Mouse (Mus musculus): ENCODE measurements around the gene Sowaha. TPM values are rescaled to one million over a fixed set of nuclear protein-coding genes. Genes with fewer than 3 reads are reported as not detected.

Sowaha gene
- polyA plus RNA-seq, 1 experiment from 2014 or later = 0.27 TPM

DNA sequence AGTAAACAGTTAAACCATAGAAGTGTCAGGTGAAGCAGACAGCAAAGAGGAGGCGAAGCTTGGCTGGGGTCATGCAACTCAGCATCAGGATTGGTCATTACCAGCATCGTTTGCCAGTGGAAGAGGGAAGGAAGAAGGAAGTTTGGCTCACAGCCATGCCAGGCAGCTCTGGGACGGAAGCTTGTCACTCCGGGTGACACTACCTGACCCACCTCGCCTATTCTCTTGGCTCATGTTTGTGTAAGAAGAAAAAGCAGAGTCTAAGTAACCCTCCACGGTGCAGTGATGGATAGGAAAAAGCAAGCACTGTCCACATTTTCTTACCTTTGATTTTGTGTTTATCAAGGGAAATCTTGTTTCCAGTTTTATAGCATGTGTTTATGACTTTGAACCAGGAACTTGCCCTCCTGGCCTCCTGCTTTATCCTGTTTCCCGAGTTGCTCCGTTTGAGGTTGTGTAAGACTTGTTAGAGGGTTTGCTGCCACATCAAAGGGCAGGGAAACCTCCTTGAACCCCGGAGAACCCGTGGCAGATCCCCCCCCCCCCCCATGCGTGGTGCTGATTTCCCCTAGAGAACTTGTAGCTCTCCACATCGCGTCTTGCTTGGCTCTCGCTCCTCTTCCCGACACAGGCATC lies 29.9 kb downstream of the Sowaha start:
- 32% methylated on average over 15 of the region's 15 CpGs for whole genome bisulfite sequencing
- H3K4me3 ChIP-seq = no peak overlapping the region

DNA sequence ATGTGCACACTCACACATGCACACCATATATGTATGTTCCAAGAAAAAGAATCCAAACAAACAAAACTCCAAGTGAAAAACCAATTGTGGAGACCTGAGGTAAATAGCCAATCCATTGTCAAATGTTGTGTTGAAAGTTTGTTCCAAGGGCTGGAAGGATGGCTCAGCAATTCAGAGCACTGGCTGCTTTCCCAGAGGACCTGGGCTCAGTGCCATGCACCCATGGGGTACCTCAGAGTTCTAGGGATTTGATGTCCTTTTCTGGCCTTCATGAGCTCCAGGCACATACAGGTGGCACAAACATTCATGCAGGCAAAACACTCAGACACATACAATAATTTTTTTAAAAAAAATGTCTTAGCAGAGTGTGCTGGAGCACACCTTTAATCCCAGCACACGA lies 31.5 kb downstream of the Sowaha start:
- Histone ChIP-seq H3K27ac (replicated peaks) (no peak overlapping the region), H3K36me3 (no peaks in the 10 kb centered on the region)
- 74% methylated on average over 1 of the region's 1 CpGs for WGBS

More for the DNA sequence above, 29.9 kb downstream of the Sowaha start:
- H3K4me2 ChIP-seq = no peak overlapping the region
- H3K36me3 ChIP-seq = no peaks in the 10 kb centered on the region
- H3K9me3 ChIP-seq = no peaks in the 10 kb centered on the region
- no peak overlapping the region for H3K9ac ChIP-seq
- no peak overlapping the region for H3K27ac ChIP-seq (replicated peaks)
- no peak for ATAC-seq (ENCODE audit: extremely low read depth, insufficient number of reproducible peaks, low FRiP score, low TSS enrichment)
- peaks cover 5% of the 10 kb centered on the region; the same call in 1 of the 2 replicates for H3K27me3 ChIP-seq (replicated peaks)
- H3K4me1 ChIP-seq = peaks cover 23% of the 10 kb centered on the region

GRCm38 (mm10) chr11:53447996-53448395 lies 32.1 kb downstream of the Sowaha start:
- no peak overlapping the region for H3K9ac ChIP-seq
- H3K27ac ChIP-seq (replicated peaks) = no peak overlapping the region
- no peak overlapping the region for H3K4me2 ChIP-seq
- peaks cover 23% of the 10 kb centered on the region for H3K4me1 ChIP-seq
- 87% methylated on average over 8 of the region's 8 CpGs for WGBS
- no peak overlapping the region for H3K4me3 ChIP-seq
- no peaks in the 10 kb centered on the region for H3K36me3 ChIP-seq
- H3K27me3 ChIP-seq (replicated peaks) = peaks cover 5% of the 10 kb centered on the region; the same call in 1 of the 2 replicates
- no peaks in the 10 kb centered on the region for H3K9me3 ChIP-seq
- ATAC-seq (ENCODE audit: extremely low read depth, insufficient number of reproducible peaks, low FRiP score, low TSS enrichment) = no peak

More for the DNA sequence above, 31.5 kb downstream of the Sowaha start:
- no peak overlapping the region for H3K9ac ChIP-seq
- H3K4me2 ChIP-seq = no peak overlapping the region
- H3K4me3 ChIP-seq = no peak overlapping the region
- ATAC-seq (ENCODE audit: extremely low read depth, insufficient number of reproducible peaks, low FRiP score, low TSS enrichment) = no peak
- peaks cover 5% of the 10 kb centered on the region; the same call in 1 of the 2 replicates for H3K27me3 ChIP-seq (replicated peaks)
- no peaks in the 10 kb centered on the region for H3K9me3 ChIP-seq
- peaks cover 23% of the 10 kb centered on the region for H3K4me1 ChIP-seq

DNA sequence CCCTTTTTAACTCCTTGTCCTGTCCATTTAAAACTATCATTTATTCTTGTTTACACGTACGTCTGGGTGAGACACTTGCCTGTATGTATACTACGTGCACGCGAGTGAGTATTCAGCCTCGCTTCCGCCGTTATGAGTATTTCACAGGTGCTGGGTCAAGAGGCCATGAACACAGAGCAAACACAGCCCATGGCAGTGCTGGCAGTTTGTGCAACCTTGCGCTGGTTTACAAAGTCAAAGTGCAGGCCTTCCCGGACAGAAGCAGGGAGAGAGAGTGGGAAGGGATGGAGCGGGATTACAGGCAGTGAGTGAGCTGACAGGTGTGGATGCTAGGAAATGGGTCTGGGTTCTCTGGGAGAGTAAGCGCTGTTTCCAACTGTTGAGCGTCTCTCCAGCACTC lies 33.9 kb downstream of the Sowaha start:
- Histone ChIP-seq H3K4me2 (no peak overlapping the region), H3K27me3 (replicated peaks) (peaks cover 5% of the 10 kb centered on the region; the same call in 1 of the 2 replicates), H3K36me3 (no peaks in the 10 kb centered on the region), H3K4me1 (peaks cover 34% of the 10 kb centered on the region), H3K27ac (replicated peaks) (no peak overlapping the region), H3K9ac (no peak overlapping the region), H3K9me3 (no peaks in the 10 kb centered on the region), H3K4me3 (no peak overlapping the region)
- ATAC-seq (ENCODE audit: extremely low read depth, insufficient number of reproducible peaks, low FRiP score, low TSS enrichment) = no peak
- 82% methylated on average over 13 of the region's 13 CpGs for WGBS

- no peaks in the 10 kb centered on the region for H3K9me3 ChIP-seq
- ATAC-seq (ENCODE audit: extremely low read depth, insufficient number of reproducible peaks, low FRiP score, low TSS enrichment) = no peak
- no peak overlapping the region for H3K4me3 ChIP-seq
- WGBS = 32% methylated on average over 13 of the region's 13 CpGs
- H3K4me2 ChIP-seq = no peak overlapping the region
- no peaks in the 10 kb centered on the region for H3K36me3 ChIP-seq
- peaks cover 2% of the 10 kb centered on the region; the same call in 1 of the 2 replicates for H3K27me3 ChIP-seq (replicated peaks)
- no peak overlapping the region for H3K9ac ChIP-seq
- H3K27ac ChIP-seq (replicated peaks) = no peak overlapping the region
- peaks cover 28% of the 10 kb centered on the region for H3K4me1 ChIP-seq
Observed at GRCm38 (mm10) chr11:53445562-53445961, 34.5 kb downstream of the Sowaha start.

- Histone ChIP-seq H3K27me3 (replicated peaks) (no peaks in the 10 kb centered on the region), H3K4me3 (no peak overlapping the region), H3K36me3 (no peaks in the 10 kb centered on the region), H3K9ac (no peak overlapping the region), H3K4me2 (no peak overlapping the region), H3K9me3 (no peaks in the 10 kb centered on the region), H3K4me1 (peaks cover 20% of the 10 kb centered on the region), H3K27ac (replicated peaks) (no peak overlapping the region)
- ATAC-seq (ENCODE audit: extremely low read depth, insufficient number of reproducible peaks, low FRiP score, low TSS enrichment) = no peak
- 45% methylated on average over 6 of the region's 6 CpGs for WGBS
Observed at GRCm38 (mm10) chr11:53443861-53444260, 36.2 kb downstream of the Sowaha start.

- Histone ChIP-seq H3K4me2 (peak overlapping the region; percentile 44), H3K27ac (replicated peaks) (peak overlapping the region; percentile 92), H3K4me1 (peaks cover 17% of the 10 kb centered on the region), H3K36me3 (no peaks in the 10 kb centered on the region), H3K27me3 (replicated peaks) (no peaks in the 10 kb centered on the region), H3K9me3 (no peaks in the 10 kb centered on the region), H3K4me3 (no peak overlapping the region), H3K9ac (peak overlapping the region; percentile 72)
- WGBS = 3% methylated on average over 12 of the region's 12 CpGs
- ATAC-seq (ENCODE audit: extremely low read depth, insufficient number of reproducible peaks, low FRiP score, low TSS enrichment) = no peak
Observed at GRCm38 (mm10) chr11:53441921-53442320, 38.2 kb downstream of the Sowaha start.

GRCm38 (mm10) chr11:53436338-53436737 lies 43.7 kb downstream of the Sowaha start:
- no peak overlapping the region for H3K27ac ChIP-seq (replicated peaks)
- H3K9ac ChIP-seq = no peak overlapping the region
- no peaks in the 10 kb centered on the region for H3K27me3 ChIP-seq (replicated peaks)
- no peak for ATAC-seq (ENCODE audit: extremely low read depth, insufficient number of reproducible peaks, low FRiP score, low TSS enrichment)
- no peak overlapping the region for H3K4me3 ChIP-seq
- H3K9me3 ChIP-seq = no peaks in the 10 kb centered on the region
- no peaks in the 10 kb centered on the region for H3K36me3 ChIP-seq
- no peak overlapping the region for H3K4me2 ChIP-seq
- H3K4me1 ChIP-seq = peaks cover 10% of the 10 kb centered on the region
- WGBS = 76% methylated on average over 6 of the region's 6 CpGs

GRCm38 (mm10) chr11:53435504-53435903 lies 44.6 kb downstream of the Sowaha start:
- H3K9ac ChIP-seq = no peak overlapping the region
- no peak overlapping the region for H3K4me2 ChIP-seq
- H3K27me3 ChIP-seq (replicated peaks) = no peaks in the 10 kb centered on the region
- H3K4me1 ChIP-seq = peaks cover 11% of the 10 kb centered on the region
- no peaks in the 10 kb centered on the region for H3K36me3 ChIP-seq
- no peak overlapping the region for H3K27ac ChIP-seq (replicated peaks)
- H3K9me3 ChIP-seq = no peaks in the 10 kb centered on the region
- 68% methylated on average over 8 of the region's 8 CpGs for WGBS
- no peak overlapping the region for H3K4me3 ChIP-seq
- no peak for ATAC-seq (ENCODE audit: extremely low read depth, insufficient number of reproducible peaks, low FRiP score, low TSS enrichment)

- WGBS = 30% methylated on average over 6 of the region's 6 CpGs
- H3K4me2 ChIP-seq = no peak overlapping the region
- peaks cover 22% of the 10 kb centered on the region for H3K4me1 ChIP-seq
- no peak for ATAC-seq (ENCODE audit: extremely low read depth, insufficient number of reproducible peaks, low FRiP score, low TSS enrichment)
- no peak overlapping the region for H3K4me3 ChIP-seq
- peaks cover 13% of the 10 kb centered on the region for H3K36me3 ChIP-seq
- H3K9ac ChIP-seq = no peak overlapping the region
- no peaks in the 10 kb centered on the region for H3K9me3 ChIP-seq
- no peaks in the 10 kb centered on the region for H3K27me3 ChIP-seq (replicated peaks)
- no peak overlapping the region for H3K27ac ChIP-seq (replicated peaks)
Observed at GRCm38 (mm10) chr11:53433057-53433456, 47.0 kb downstream of the Sowaha start.

GRCm38 (mm10) chr11:53431347-53432056 lies 48.6 kb downstream of the Sowaha start:
- Histone ChIP-seq H3K4me3 (peak overlapping the region; percentile 69), H3K27me3 (replicated peaks) (no peaks in the 10 kb centered on the region), H3K9me3 (no peaks in the 10 kb centered on the region), H3K4me2 (peak overlapping the region; percentile 74), H3K4me1 (peaks cover 22% of the 10 kb centered on the region), H3K36me3 (peaks cover 16% of the 10 kb centered on the region), H3K9ac (peak overlapping the region; percentile 94), H3K27ac (replicated peaks) (peak overlapping the region; percentile 81)
- ATAC-seq (ENCODE audit: extremely low read depth, insufficient number of reproducible peaks, low FRiP score, low TSS enrichment) = no peak
- WGBS = 13% methylated on average over 9 of the region's 9 CpGs
